Mouse (Mus musculus): ENCODE measurements at regions not wholly inside any gene's neighbourhood (a gene's known extent, or its start where the extent isn't known, plus 50 kb on each side); places are given as distances from the start of the nearest gene placed in this dataset.

DNA sequence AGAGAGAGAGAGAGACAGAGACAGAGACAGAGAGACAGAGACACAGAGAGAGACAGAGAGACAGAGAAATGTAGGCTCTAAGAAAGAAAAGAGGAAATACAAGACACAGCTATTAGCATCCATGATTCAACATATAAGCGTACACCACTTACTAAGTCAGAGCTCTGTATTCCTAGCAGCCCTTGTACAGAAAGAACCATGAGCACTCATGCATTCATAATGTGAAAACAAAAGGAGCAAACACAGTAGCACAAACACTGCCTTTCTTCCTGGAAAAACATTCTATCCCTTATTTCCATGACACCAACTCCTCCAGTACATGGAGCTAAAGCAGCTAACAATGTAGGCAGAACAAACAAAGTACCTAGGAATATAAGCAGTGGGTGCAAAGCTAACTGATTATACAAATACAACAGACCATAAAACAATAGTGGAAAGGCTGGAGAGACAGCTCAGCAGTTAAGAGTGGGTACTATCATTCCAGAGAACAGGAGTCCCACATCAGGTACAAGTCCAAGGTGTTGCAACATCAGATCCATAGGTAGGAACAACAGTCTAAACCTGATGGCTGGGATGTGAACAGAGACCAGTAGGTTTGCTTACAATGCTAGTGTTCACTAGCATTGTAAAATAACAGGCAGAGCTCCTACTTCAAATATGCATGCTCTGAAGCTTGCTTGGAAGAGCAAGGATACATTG, 58.7 kb upstream of the Tbl1x start:
- ATAC-seq (ENCODE audit: low FRiP score), result peak; percentile 51; the same call in 1 of the 2 replicates
- no peak overlapping the region for H3K27ac ChIP-seq
- H3K4me1 ChIP-seq, result no peaks in the 10 kb centered on the region
- H3K4me2 ChIP-seq, result no peak overlapping the region
- no peak overlapping the region for H3K4me3 ChIP-seq (replicated peaks)
- no peaks in the 10 kb centered on the region for H3K27me3 ChIP-seq
- no peaks in the 10 kb centered on the region for H3K9me3 ChIP-seq
- WGBS, result 33% methylated on average over 1 of the region's 1 CpGs
- H3K36me3 ChIP-seq (replicated peaks), result no peaks in the 10 kb centered on the region
- no peak overlapping the region for H3K9ac ChIP-seq

Measured in forebrain, embryonic 12.5 days (tissue).